Mouse (Mus musculus) forebrain, embryonic 12.5 days (tissue): ENCODE measurements at regions not wholly inside any gene's neighbourhood (a gene's known extent, or its start where the extent isn't known, plus 50 kb on each side); places are given as distances from the start of the nearest gene placed in this dataset.

Experiments
- ATAC-seq: fragments of 200-750 bp; cut with Nextera tagmentation; 2 replicates; pipeline ENCODE4 v1.8.0; 2017; ENCODE audit warnings: moderate TSS enrichment; ENCODE audit not compliant: low FRiP score
- H3K27ac ChIP-seq: fragments of 300-500 bp; sonication (generic); 2 replicates; pipeline ENCODE4 v1.5.1; 2016; ENCODE audit warnings: mild to moderate bottlenecking
- H3K27me3 ChIP-seq: fragments of 300-500 bp; sonication (generic); 2 replicates; pipeline ENCODE4 v1.6.1; 2016; ENCODE audit warnings: mild to moderate bottlenecking
- H3K36me3 ChIP-seq: fragments of 300-500 bp; sonication (generic); replicated peaks from 2 replicates; pipeline ENCODE4 v1.6.1; 2016; ENCODE audit warnings: mild to moderate bottlenecking
- H3K4me1 ChIP-seq: fragments of 300-500 bp; sonication (generic); 2 replicates; pipeline ENCODE4 v1.6.1; 2016
- H3K4me2 ChIP-seq: fragments of 300-500 bp; sonication (generic); 2 replicates; pipeline ENCODE4 v1.6.1; 2016; ENCODE audit warnings: mild to moderate bottlenecking, moderate library complexity
- H3K4me3 ChIP-seq: fragments of 300-500 bp; sonication (generic); replicated peaks from 2 replicates; pipeline ENCODE4 v1.5.1; 2016; ENCODE audit warnings: mild to moderate bottlenecking
- H3K9ac ChIP-seq: fragments of 300-500 bp; sonication (generic); 2 replicates; pipeline ENCODE4 v1.6.1; 2016; ENCODE audit warnings: mild to moderate bottlenecking
- H3K9me3 ChIP-seq: fragments of 300-500 bp; sonication (generic); 2 replicates; pipeline ENCODE4 v1.6.1; 2016
- WGBS: fragments of 180-500 bp; shearing (Covaris S2); methylation state at CpG from one replicate; pipeline ENCODE4 v1.1.7; 2016; 5-methylcytosine and 5-hydroxymethylcytosine counted together

DNA sequence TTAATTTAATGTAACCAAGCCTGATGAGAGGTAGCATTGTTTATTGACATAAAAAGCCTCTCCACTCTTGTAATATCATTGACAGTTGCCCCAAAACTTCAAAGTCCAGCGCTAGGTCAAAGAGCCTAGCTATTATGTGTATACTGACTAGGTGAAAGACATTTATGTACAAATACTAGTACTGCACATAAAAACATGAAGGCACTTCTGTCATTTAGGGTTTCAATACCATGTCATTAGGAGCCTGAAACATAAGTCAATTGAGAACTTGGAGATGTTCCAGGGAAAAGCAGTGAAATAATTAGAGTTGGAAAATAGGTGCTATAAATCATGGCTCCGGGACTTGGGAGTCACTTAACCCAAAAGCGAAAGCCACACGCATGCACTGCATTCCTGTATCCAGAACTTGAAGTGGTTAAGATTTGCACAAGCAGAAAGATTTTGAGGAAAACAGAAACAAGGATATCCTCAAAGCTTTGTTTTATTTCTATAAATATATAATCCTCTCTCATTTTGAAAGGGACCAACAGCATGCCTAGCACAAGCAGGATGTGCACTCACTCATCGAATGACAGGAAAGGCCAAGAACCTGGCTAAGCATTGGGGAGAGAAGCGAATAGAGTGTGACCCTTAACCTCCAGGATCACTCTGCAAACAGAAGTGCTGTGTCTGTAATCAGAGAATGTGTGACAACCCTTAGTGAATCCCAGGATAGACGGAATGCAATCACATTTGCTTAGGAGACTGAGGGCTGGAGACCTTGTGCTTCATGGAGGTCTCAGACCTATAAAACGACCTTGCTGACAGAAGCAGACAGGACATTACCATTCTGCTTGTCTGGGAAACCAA lies 176.3 kb upstream of the Crim1 start:
- H3K9me3 ChIP-seq = no peaks in the 10 kb centered on the region
- H3K4me1 ChIP-seq = no peaks in the 10 kb centered on the region
- no peak overlapping the region for H3K4me2 ChIP-seq
- no peaks in the 10 kb centered on the region for H3K36me3 ChIP-seq
- no peak overlapping the region for H3K9ac ChIP-seq
- WGBS = 79% methylated on average over 8 of the region's 8 CpGs
- ATAC-seq = no peak
- H3K27me3 ChIP-seq = no peaks in the 10 kb centered on the region
- no peak overlapping the region for H3K27ac ChIP-seq
- H3K4me3 ChIP-seq = no peak overlapping the region

GRCm38 (mm10) chr17:78024356-78024723 lies 175.7 kb upstream of the Crim1 start:
- no peak overlapping the region for H3K27ac ChIP-seq
- H3K36me3 ChIP-seq = no peaks in the 10 kb centered on the region
- no peak for ATAC-seq

DNA sequence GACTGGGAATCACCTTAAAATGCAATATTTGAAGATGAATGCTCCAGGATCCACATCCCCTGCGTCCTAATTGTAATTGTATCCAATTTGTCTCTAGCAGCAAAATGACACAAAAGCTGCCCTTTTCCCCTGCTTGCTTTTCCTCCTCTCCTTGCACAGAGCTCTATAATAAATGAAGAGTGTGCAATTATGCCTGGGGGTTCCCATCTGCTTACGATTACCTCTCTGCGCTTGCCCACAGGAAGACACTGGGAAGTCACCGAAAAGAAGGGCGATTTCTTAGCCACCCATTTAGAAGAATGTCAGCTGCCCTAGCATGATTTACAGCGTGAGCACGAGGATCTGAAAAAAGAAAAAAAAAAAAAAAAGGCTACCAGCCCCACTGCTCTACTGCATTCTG lies 174.8 kb upstream of the Crim1 start:
- ATAC-seq = 0 out of 2 replicates have a peak, but pooled peaks have one; percentile 17
- Histone ChIP-seq H3K27ac (no peak overlapping the region), H3K4me2 (no peak overlapping the region), H3K36me3 (no peaks in the 10 kb centered on the region), H3K4me1 (no peaks in the 10 kb centered on the region), H3K4me3 (no peak overlapping the region), H3K27me3 (no peaks in the 10 kb centered on the region), H3K9me3 (no peaks in the 10 kb centered on the region), H3K9ac (no peak overlapping the region)
- WGBS = 72% methylated on average over 7 of the region's 7 CpGs

More at GRCm38 (mm10) chr17:78024356-78024723, 175.7 kb upstream of the Crim1 start:
- Histone ChIP-seq H3K4me2 (no peak overlapping the region), H3K27me3 (no peaks in the 10 kb centered on the region), H3K9me3 (no peaks in the 10 kb centered on the region), H3K4me1 (no peaks in the 10 kb centered on the region), H3K9ac (no peak overlapping the region), H3K4me3 (no peak overlapping the region)
- WGBS = 89% methylated on average over 3 of the region's 3 CpGs

DNA sequence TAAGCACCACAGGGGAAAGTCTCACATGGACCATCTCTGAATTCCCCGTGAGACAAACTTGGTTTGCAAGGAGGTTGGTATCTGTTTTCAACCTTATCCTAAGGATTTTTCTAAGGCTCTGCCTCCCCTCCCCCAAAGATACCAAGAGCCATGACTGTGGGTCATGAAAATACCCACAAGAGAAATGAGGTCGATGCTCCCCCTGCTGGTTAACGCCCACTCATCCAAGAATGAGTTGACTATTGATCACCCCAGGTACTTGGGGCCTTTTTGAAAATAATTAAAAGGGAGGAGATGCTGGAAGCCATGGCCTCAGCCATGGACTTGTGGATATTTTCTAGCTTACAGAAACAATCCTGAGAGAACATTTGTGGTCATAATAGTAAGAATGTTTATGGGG lies 164.4 kb upstream of the Crim1 start:
- Histone ChIP-seq H3K27me3 (no peaks in the 10 kb centered on the region), H3K4me1 (no peaks in the 10 kb centered on the region), H3K9me3 (no peaks in the 10 kb centered on the region), H3K4me3 (no peak overlapping the region), H3K4me2 (no peak overlapping the region), H3K36me3 (no peaks in the 10 kb centered on the region), H3K27ac (no peak overlapping the region), H3K9ac (no peak overlapping the region)
- ATAC-seq = no peak
- 83% methylated on average over 3 of the region's 3 CpGs for WGBS

DNA sequence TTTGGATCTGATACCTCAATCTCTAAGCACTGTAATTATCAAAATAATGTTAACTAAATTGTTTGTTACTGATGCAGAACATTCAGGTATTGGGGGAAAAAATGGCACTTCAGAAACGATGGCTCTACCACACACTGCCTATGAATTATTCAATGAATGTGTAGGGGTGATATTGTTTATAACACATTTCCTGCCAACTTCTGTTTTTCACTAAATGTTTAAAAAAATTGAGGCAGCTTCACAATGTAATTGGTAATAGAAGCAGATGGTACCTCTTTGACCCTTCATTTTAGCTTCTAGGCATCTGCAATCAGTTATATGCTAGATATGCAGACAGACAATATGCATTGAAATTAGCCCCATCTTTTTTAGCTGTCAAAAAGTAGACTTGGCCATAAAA lies 159.7 kb upstream of the Crim1 start:
- WGBS = 83% methylated on average over 1 of the region's 1 CpGs

DNA sequence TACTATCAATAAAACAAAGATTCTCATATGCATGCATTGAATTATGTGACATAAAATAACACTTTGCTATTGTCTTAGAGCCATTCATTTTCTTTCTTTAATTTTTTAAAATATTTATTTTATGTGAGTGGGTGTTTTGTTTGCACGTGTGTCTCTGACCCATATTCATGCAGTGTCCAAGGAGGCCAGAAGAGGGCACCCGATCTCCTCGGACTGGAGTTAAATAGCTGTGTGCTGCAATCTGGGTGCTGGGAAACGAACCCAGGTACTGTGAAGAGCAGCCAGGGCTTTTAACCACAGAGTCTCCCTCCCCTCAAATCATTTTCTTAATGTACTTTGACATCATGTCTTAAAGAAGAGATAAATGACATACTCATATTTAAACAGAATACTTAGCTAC lies 158.8 kb upstream of the Crim1 start:
- ATAC-seq = no peak
- 85% methylated on average over 4 of the region's 4 CpGs for WGBS
- H3K36me3 ChIP-seq = no peaks in the 10 kb centered on the region
- H3K27me3 ChIP-seq = no peaks in the 10 kb centered on the region
- H3K4me2 ChIP-seq = no peak overlapping the region
- H3K9ac ChIP-seq = no peak overlapping the region
- no peaks in the 10 kb centered on the region for H3K4me1 ChIP-seq
- H3K9me3 ChIP-seq = no peaks in the 10 kb centered on the region
- no peak overlapping the region for H3K4me3 ChIP-seq
- H3K27ac ChIP-seq = no peak overlapping the region

More for the DNA sequence above, 159.7 kb upstream of the Crim1 start:
- ATAC-seq = no peak
- Histone ChIP-seq H3K4me2 (no peak overlapping the region), H3K27me3 (no peaks in the 10 kb centered on the region), H3K4me1 (no peaks in the 10 kb centered on the region), H3K9me3 (no peaks in the 10 kb centered on the region), H3K4me3 (no peak overlapping the region), H3K36me3 (no peaks in the 10 kb centered on the region), H3K27ac (no peak overlapping the region), H3K9ac (no peak overlapping the region)

DNA sequence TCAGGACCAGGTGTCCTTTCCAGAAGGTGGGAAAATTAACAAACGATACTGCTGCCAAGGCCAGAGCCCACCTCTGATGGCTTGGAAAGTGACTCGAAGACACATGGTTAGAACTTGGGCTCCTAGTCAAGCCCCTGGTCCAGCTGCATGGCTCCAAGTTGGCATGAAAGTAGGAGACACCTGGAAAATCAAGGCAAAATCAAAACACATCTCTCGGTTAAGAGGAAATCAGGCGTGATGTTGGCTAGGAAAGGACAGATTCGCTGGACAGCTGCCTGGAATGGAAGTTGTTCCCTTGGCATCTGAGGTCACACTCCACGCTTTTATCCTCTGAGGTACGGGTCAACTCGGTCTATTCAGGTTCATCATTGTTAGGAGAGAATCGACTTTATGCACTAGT lies 150.3 kb upstream of the Crim1 start:
- Histone ChIP-seq H3K4me2 (no peak overlapping the region), H3K9ac (no peak overlapping the region), H3K4me1 (no peaks in the 10 kb centered on the region), H3K9me3 (no peaks in the 10 kb centered on the region), H3K4me3 (no peak overlapping the region), H3K27ac (no peak overlapping the region), H3K36me3 (no peaks in the 10 kb centered on the region), H3K27me3 (no peaks in the 10 kb centered on the region)
- WGBS = 90% methylated on average over 9 of the region's 9 CpGs
- no peak for ATAC-seq

- WGBS = 93% methylated on average over 7 of the region's 7 CpGs
- H3K4me3 ChIP-seq = no peak overlapping the region
- H3K36me3 ChIP-seq = no peaks in the 10 kb centered on the region
- no peak for ATAC-seq
- no peaks in the 10 kb centered on the region for H3K4me1 ChIP-seq
- H3K9ac ChIP-seq = no peak overlapping the region
- no peak overlapping the region for H3K27ac ChIP-seq
- H3K27me3 ChIP-seq = no peaks in the 10 kb centered on the region
- no peak overlapping the region for H3K4me2 ChIP-seq
- no peaks in the 10 kb centered on the region for H3K9me3 ChIP-seq
These were observed 149.8 kb upstream of the Crim1 start for GRCm38 (mm10) chr17:78050203-78050602.

DNA sequence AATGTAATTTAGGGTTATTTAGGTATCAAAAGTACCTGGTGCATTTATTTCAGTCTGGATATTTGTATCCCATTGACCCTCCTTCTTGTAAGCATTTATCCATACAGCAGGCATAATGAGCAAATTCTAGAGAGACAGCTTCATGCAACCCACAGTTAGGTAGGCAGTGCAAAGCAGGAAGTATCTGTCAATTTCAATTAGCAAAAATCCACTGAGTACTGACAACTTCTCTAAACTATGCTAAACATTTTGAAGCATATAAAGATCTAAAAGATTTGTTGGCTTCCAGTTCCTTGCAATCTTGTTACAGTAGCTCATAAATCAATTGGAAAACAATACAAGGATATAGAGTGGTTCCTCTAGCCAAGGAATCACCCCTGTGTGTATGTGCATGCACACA lies 124.2 kb upstream of the Crim1 start:
- H3K27ac ChIP-seq = no peak overlapping the region
- H3K9me3 ChIP-seq = no peaks in the 10 kb centered on the region
- H3K4me1 ChIP-seq = no peaks in the 10 kb centered on the region
- no peak overlapping the region for H3K4me2 ChIP-seq
- ATAC-seq = no peak
- no peaks in the 10 kb centered on the region for H3K36me3 ChIP-seq
- no peaks in the 10 kb centered on the region for H3K27me3 ChIP-seq
- no peak overlapping the region for H3K9ac ChIP-seq
- no peak overlapping the region for H3K4me3 ChIP-seq

- no peak overlapping the region for H3K4me3 ChIP-seq
- H3K9me3 ChIP-seq = no peaks in the 10 kb centered on the region
- 75% methylated on average over 1 of the region's 1 CpGs for WGBS
- no peak overlapping the region for H3K27ac ChIP-seq
- H3K4me2 ChIP-seq = no peak overlapping the region
- H3K36me3 ChIP-seq = no peaks in the 10 kb centered on the region
- no peaks in the 10 kb centered on the region for H3K27me3 ChIP-seq
- H3K9ac ChIP-seq = no peak overlapping the region
- H3K4me1 ChIP-seq = no peaks in the 10 kb centered on the region
- ATAC-seq = no peak
These were observed 121.7 kb upstream of the Crim1 start for GRCm38 (mm10) chr17:78078381-78078780.

- ATAC-seq = no peak
- no peak overlapping the region for H3K4me3 ChIP-seq
These were observed 115.6 kb upstream of the Crim1 start for GRCm38 (mm10) chr17:78084419-78084818.

GRCm38 (mm10) chr17:78086963-78087362 lies 113.1 kb upstream of the Crim1 start:
- Histone ChIP-seq H3K4me1 (no peaks in the 10 kb centered on the region), H3K4me2 (no peak overlapping the region), H3K27me3 (no peaks in the 10 kb centered on the region), H3K4me3 (no peak overlapping the region), H3K9me3 (no peaks in the 10 kb centered on the region), H3K27ac (no peak overlapping the region), H3K36me3 (no peaks in the 10 kb centered on the region), H3K9ac (no peak overlapping the region)
- WGBS = 80% methylated on average over 8 of the region's 8 CpGs
- no peak for ATAC-seq

More at GRCm38 (mm10) chr17:78084419-78084818, 115.6 kb upstream of the Crim1 start:
- WGBS = 40% methylated on average over 4 of the region's 4 CpGs
- no peaks in the 10 kb centered on the region for H3K27me3 ChIP-seq
- H3K9ac ChIP-seq = no peak overlapping the region
- H3K4me2 ChIP-seq = no peak overlapping the region
- H3K9me3 ChIP-seq = no peaks in the 10 kb centered on the region
- no peak overlapping the region for H3K27ac ChIP-seq
- no peaks in the 10 kb centered on the region for H3K4me1 ChIP-seq
- H3K36me3 ChIP-seq = no peaks in the 10 kb centered on the region

DNA sequence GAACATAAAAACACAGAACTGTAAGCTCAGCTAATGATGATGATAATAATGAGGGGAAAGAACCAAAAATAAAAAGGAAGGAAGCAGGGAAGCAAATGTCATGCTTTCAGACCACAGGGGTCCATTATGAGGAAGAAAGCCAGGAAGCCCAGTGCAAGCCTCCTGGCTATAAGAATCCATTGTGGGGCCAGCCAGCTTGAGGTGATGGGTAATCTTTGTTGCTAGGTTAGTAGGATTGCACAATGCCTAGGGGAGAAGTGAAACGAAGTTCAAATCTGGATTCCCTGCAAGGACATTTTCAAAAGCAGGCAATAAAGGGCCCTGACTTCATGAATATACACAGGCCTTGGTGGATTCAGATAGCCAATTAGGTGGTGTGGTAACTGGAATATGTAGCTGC lies 102.3 kb upstream of the Crim1 start:
- Histone ChIP-seq H3K36me3 (no peaks in the 10 kb centered on the region), H3K4me2 (no peak overlapping the region), H3K9me3 (no peaks in the 10 kb centered on the region), H3K27me3 (no peaks in the 10 kb centered on the region), H3K4me1 (no peaks in the 10 kb centered on the region), H3K4me3 (no peak overlapping the region), H3K9ac (no peak overlapping the region), H3K27ac (no peak overlapping the region)
- 25% methylated on average over 1 of the region's 1 CpGs for WGBS
- ATAC-seq = no peak
